Mouse (Mus musculus): ENCODE measurements around the gene Cdkl1.

DNA sequence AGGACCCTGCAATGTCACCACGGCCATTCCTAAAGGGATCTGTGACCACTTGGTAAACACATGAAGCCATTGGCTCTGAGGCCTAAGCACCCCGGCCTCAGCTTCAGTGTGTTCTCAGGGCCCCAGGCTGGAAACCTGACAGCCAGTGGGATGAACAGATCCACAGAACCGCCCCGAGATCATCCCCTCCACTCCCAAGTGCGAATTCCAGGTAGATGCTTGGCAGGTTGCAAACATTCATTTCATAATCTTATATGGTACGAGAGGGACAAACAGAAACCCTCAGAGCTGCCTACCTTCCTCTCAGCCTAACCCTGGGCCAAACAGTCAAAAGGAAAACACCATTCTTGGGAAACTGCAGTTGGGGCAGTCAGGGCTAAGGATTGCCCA lies 13.7 kb downstream of the Cdkl1 start:
- no peak for TF ChIP-seq TCF12 (IDR thresholded peaks at IDR 0.05; ENCODE audit: insufficient read depth, poor library complexity, severe bottlenecking)
- TF ChIP-seq USF1 (IDR thresholded peaks at IDR 0.05; ENCODE audit: low read depth): no peak
- TF ChIP-seq POLR2A (IDR thresholded peaks at IDR 0.05; ENCODE audit: insufficient read length, low read depth): no peak
- no peak for TF ChIP-seq CEBPB (IDR thresholded peaks at IDR 0.05; ENCODE audit: insufficient read depth, poor library complexity, severe bottlenecking)

Measured in myocyte (in vitro differentiated cells).